Mouse (Mus musculus) left cerebral cortex, adult 9 months (tissue): Measurements from ENCODE around the gene Cyb561a3.

Experiments
- DNase-seq, 2 experiments: peaks; one replicate each; pipeline ENCODE4 v3.0.0; 2022; ENCODE audit warnings: low spot score in 2 of 2

The Cyb561a3 gene

DNA sequence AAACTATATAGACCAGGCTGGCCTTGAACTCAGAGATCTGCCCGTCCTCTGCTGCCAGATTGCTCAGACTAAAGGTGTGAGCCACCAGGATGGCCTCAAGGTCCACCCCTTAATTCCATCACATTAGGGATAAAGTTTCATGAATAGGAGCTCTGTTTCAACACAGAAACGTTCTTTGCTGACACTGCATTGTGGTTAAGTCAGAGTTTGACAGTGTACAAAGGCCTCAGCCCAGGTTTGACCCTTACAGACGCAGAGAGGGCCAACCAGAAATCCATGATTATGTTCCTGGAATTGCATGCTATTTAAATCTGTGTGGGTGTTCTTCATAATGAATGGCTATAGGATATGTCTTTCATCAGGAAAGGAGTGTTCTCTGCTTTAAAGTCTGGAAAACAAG is 13.3 kb downstream of the Cyb561a3 start:
- DNase-seq = no peak

DNA sequence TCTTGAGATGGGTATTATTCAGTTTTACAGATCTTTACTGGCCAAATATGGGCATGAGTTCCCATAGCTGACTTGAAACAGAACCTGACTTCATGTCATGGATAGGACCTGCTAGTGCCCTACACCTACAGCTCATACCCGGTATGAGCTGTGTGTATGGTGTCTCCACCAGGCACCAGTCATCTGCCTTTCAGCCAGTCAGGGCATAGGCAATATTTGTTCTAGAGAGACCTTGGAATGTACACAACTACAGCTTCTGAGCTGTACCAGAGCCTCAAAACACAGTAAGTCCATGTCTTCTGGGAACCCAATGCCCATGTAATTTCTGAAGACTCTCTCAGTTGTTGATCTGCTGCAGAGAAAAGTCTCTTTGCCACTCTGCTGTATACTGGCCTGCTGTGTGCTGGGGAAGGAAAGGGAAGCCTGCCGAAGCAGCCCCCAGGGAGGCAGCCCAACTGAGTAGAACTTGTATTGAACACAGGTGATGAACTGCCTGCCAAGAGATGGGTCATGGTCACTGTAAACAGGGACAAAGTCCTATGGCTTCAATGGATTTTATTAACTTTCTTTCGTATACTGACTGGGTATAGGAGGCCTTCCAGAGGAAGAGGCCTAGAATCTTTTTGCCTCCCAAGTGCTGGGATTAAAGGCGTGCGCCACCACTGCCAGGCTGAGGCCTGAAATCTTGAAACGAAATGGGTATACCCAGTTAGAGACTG is 14.8 kb downstream of the Cyb561a3 start:
- no peak for DNase-seq

DNA sequence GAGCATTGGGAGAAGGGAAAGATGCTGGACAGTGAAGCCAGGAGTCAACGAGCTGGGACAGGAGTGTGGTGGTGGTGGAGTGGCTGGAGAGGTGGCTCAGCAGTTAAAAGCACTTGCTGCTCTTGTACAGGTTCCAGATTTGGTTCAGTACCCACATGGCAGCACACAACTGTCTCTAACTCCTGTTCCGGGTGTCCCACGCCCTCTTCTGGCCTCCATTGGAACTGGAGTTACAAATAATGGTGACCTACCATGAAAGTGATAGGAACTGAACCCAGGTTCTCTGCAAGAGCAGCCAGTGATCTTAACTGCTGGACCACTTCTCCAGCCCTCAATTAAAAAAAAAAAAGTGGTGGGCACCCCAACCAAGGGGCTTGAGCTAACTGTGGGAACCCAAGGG is 21.2 kb downstream of the Cyb561a3 start:
- DNase-seq = no peak

DNA sequence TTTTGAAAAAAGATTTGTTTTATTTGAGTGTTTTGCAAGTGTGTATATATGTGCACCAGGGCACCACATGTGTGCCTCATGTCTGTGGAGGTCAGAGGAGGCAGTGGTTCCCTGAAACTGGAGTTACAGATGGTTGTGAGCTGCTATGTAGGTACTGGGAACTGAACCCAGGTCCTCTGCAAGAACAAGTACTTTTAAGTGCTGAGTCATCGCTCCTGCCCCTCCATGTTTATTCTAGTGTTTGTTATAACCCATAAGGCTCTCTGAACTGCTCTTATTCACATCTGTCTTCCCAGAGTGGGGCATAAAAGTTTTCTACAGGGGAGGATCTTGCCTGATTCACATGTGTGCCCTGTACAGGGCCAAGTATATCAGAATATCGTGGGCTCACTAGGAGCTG is 22.7 kb downstream of the Cyb561a3 start:
- no peak for DNase-seq

DNA sequence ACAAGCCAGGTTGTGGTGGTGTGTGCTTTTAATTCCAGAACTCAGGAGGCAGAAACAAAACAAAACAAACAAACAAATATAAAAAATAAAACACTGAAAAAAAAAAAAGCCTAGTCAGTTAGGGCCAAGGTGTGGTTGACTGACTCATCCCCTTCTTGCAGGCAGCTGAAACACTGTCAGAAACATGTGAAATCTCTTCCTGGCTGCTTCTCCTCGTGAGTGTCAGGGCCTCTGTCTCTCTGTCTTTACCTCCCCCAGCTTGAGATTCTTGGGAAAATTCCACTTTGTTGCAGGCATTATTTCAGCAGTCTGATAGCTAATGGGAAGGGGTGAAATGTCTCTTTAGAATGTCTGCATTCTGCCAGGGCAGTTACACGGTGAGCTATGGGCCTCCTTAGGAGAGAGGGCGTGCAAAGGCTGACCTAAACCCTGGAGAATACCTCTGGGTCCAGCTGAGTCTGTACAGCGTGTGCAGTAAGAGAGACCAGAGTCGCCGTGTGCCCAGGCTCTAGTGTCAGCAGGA is 25.3 kb downstream of the Cyb561a3 start:
- no peak for DNase-seq

DNA sequence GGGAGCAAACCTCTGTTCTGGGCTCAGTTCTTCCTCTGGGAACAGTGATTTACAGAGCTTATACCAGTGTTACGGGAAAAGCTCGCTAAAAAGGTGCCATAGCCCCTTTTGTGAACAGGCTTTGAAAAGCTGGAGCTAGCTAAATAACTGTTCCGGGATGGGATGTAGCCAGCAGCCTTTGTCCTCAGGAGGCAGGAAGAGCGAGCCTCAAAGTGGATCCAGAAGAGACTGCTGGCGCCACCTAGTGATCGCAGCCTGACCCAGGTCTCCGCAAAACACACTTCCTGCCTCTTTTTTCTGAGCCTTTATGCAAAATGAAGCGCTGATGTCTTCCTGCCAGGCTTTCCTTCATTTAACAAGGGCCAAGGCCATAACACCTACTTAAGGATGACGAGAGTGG is 25.8 kb downstream of the Cyb561a3 start:
- peak; percentile 61 to 91 for DNase-seq

DNA sequence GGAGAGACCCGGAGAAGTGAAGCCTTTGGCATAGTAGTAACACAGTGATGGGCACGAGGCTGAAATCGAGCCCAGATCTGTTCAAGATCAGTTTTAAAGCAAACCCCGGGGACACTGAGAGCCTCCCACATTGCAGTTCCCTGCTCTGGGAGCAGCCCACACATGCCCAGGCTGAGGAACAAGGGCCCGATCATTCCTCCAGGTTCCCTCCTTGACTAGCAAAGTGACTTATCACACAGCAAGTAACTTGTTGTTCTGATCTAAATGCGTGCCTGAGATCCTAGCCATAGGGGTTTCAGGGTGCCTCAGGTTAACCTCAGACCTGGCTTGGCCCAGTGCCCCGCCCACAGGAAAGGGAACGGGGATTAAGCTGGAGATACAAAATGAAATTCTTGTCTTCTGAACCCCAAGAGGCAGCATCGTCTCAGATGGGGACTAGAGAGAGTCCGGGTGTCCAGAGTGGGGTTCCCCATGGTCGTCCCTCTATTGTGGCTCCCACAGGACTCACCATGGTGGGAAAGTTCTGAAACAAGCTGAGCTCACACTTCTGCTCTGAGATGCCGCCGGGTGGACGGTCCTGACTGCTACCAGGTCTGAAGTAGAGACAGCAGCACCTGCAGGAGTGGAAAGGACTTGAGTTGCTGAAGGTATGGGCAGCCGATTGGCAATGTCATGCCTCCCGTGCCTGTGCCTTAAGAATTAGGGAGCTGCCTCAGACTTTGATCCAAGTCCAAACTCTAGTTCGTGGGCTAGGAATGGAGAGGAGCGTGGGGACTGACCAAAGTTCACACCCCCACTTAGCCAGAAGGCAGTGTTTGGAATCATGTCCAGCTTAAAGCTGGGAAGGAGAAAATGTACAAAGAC is 26.9 kb downstream of the Cyb561a3 start:
- no peak for DNase-seq

DNA sequence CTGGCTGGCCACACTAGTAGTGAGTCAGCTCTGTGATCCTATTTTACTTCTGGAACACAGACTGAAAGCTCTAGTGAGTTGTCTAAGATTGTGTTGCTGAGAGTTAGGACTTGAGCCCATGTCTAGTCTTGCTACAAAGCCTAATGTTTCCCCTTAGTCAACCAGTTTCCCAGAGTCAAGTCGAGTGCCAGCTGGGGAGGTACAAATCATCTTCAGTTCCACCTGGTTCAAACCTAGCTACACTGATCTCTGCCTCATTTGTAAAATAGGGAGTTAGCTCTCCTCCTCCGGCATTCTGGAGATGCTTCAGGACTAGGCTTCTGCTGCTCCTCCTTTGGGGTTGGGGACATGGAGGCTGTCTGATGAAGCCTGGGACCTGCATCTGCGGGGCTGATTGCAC is 27.6 kb downstream of the Cyb561a3 start:
- DNase-seq = no peak

DNA sequence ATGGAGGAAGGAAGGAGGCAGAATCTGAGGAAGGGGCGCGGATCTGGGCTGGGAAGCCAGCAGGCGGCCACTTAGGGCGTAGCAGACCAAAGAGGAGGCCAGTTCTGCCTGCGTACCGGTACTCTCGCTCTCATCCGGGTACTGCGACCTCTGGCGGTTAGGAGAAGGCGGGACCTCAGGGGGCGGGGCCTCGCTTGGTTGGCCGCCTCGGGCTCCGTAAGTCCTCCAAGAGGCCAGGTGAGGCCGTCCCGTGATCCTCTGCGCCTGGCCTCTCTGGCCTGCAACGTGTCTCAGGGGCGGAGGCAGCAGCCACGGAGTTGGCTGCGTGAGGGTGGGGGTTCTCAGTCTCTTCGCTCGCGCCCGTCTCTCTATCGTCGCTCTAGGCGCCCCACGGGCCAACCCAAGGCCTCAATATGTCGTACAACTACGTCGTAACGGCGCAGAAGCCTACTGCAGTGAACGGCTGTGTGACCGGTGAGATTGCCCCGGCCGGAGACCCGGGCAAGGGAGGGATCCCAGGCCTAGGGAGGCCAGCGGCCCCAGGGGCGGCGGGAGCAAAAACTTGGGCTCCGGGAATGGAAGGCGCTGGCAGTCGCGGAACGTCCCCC is 28.4 kb downstream of the Cyb561a3 start, which contains the start of the genes Ddb1 and Tkfc:
Ddb1 (plus strand) TSS at position 35 of the 608 bp plus-strand sequence.
Tkfc (minus strand) TSS at position 362 of the 608 bp plus-strand sequence.
- peak; percentile 95 to 99 for DNase-seq

DNA sequence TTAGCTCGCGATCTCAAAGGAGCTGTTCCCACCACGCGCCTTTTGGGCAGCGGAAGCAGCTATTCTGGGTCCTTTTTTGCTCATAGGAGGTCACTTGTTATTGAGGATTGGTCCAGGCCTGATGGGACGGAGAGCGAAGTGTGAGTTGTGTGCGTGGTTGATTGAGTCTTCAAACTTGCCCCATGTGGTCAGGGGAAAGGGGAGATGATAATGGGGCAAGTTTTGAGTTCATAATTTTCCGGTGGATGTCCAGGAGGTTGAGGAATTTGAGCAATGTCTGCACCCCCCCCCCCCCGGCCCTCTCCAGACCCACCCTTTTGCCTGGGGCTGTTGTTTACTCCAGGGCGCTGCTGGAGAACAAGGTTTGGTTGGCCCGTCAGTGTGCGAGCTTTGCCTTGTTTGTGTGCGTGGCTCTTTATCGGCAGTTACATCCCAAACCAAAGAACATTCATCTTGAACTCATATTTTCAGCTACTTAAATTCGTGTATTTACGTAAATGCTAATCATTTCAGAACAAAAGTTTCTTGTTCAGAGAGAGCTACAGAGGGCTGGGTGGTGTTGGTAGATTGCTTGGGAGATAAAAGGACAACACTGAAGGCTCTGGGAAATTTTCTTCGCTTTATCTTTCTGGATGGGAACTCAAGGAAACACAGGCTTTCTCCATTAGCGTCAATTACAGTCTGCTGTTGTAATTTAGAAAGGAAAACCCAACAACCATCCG is 29.1 kb downstream of the Cyb561a3 start:
- DNase-seq = no peak

DNA sequence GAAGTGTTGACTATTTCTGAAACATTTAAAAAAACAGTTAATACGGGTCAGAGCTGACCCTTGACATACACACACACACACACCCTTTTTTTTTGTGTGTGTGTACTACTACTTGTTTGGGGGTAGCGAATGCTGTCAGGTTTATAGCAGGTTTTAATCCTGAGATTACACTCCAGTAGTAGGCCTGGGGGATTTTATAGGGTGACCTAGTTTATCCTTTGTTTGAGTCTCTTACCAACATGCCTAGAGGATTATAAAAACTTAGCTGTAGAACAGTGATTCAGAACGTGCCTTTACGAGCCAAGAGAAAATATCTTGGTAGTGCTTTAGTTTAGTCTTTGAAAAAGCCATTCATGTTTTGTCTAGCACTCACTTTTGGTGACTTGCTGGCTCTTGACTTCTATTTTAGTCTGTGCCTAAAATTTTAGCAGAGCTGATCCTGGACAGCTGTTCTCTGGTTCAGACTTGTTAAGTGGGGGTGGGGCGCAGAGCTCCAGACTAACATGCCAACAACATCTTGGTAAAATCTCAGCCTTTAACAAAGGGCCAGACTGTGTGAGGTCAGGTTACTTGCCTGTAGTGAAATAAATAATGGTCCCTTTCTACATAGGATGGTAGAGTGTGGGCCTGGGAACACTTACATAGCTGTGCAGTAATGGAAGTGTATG is 31.7 kb downstream of the Cyb561a3 start:
- no peak for DNase-seq

DNA sequence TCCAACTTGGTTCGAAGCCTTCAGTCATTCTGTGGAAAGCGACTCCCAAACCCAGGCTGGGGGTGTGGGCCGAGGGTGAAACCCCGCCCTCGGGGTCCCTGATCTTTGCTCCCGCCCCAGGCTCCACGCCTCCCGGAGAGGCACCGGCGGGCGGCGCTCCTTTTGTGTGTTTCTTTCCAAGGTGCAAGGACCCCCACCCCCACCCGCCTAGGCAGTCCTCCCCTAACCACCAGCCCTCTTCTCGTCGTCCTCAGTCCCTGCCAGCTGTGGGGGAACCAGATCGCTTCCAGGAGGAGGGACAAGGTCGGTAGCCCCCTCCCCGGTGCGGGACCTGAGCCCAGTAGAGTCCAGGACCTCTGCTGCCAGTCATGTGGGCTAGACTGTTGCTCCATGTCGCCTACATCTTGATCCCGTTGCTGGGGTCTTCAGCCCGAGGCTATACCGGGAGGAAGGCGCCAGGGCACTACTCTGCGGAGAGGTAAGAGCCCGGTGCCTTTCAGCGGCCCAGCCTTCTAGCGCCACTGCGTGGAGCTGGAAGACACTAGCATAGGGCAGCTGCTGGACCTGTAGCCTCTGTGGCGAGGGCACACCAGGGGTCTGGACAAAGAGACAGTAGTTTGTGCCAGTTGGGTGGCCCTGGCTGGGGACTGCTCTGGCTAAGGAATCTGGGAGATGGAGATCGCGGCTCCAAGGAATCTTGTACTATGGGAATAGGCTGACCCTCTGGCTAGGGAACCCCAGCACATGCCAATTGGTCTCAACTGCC is 57.3 kb downstream of the Cyb561a3 start, which contains the start of gene Vwce:
Vwce (plus strand) TSS at position 108 of the 766 bp plus-strand sequence.
- DNase-seq = peak in 1 of 2 experiments; percentile 32

DNA sequence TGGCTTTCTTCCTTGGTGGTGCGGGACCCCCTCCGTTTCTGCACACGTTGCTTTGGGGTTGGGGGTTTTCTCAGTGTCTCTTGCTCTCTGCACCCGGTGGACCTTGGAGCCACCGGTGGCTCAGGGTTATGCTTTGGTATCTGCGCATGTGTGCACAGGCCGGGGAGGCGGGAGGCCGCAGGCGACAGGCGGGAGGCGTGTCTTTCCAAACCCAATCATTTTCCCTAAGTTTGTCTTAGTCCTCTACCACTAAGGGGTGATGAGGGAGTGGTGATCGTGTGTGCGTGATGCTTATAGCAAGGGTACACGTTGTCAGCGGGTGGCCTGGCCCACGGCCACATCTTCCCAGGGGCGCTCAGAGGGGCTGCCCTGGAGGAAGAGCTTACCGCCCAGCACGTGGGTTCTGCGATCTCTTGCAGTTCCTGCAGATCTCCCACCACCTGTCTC is 57.9 kb downstream of the Cyb561a3 start:
- DNase-seq = peak; percentile 16 to 57

DNA sequence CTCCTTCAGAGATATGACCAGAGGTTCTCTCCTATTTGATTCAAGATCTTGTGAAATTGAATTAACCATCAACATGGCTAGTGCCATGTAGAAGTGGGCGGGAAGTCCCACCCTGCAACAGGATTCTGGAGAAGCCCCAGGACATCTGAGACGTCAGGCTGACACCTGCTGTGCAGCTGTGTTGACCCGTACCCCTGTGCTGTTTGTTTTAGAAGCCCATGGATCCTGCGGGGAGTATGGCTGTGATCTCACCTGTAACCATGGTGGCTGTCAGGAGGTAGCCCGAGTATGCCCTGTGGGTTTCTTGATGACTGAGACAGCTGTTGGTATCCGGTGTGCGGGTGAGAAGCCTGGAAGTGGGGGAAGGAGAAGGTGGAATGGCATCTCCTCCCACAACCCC is 60.9 kb downstream of the Cyb561a3 start:
- no peak for DNase-seq

DNA sequence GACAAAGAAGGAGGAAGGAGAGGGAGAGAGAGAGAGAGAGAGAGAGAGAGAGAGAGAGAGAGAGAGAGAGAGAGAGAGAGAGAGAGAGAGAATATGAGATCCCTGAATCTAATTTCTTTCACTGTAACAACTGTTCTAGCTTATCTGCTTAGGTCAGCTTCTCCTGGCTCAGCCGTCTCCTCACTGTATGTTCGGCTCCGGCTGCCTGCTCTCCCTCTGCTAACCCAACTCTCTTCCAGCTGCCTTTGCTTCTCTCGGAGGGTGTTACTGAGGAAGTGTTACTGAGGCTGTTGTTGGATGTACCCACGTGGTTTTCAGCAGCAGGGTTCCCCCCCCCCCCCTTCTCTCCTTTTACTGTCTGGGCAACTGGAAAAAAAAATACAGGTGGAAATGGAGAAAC is 63.1 kb downstream of the Cyb561a3 start:
- DNase-seq = no peak

DNA sequence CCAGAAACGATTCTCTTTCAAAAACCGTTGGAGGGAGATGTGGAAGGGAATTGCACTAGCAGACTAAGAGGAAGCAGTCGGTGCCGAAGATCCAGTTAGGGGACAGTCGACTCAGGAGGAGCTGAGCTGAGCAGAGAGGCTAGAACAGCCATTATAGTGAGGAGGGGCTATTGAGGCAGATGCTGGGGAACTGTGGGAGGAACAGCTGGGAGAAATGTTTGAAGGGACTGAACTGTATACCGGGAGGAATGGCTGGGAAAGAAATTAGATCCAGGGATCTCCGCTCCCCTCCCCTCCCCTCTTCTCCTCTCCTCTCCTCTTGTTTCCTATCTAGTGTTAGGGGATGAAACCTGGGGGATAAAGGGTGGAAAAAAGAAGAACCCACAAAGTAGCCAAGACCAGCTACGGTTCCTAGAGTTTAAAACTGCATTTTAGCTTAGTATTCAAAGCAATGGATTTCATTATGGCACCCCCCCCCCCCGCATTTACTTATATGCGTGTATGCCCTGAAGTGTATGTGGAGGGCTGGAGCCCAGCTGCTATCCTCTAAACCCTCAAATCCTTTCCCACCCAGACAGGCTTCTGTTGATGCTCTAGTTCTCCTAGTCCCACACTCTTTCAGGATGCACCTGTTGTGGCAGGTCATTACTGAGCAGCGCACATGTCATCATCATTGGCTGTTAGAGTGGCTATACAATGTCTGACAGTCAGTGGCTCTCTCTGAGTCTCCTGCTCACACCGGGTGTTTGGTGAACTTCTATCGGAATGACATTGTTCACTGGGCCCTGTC is 63.8 kb downstream of the Cyb561a3 start:
- no peak for DNase-seq
